Mouse (Mus musculus): ENCODE measurements around the gene Ireb2. TPM values are rescaled to one million over a fixed set of nuclear protein-coding genes. Genes with fewer than 3 reads are reported as not detected.
"Not testable (repeated sequence)": the region's sequence is repeated elsewhere in the genome, so short reads cannot be mapped to it uniquely, and the experiment has no call there.

Ireb2 gene
- total RNA-seq, 2 experiments from 2014 or later = 18.3 to 21.8 TPM

GRCm38 (mm10) chr9:54917010-54917677 lies 53.6 kb downstream of the Ireb2 start, which contains the start of gene Hykk:
Gene Hykk, plus strand, starts transcription at chr9:54917283.
- intact Hi-C loops (cut with DNase I) = loop anchor here (2.0 kb wide), 1 partner anchor 34 kb away; the partner anchor contains the start of genes AY074887 and Psma4
- TF ChIP-seq CTCF (IDR thresholded peaks at IDR 0.05) = no peak
- Histone ChIP-seq H3K27ac (peak within 1 kb of the TSS; percentile 81), H3K4me3 (peak within 1 kb of the TSS; percentile 89)
- DNase-seq = peak; percentile 93

DNA sequence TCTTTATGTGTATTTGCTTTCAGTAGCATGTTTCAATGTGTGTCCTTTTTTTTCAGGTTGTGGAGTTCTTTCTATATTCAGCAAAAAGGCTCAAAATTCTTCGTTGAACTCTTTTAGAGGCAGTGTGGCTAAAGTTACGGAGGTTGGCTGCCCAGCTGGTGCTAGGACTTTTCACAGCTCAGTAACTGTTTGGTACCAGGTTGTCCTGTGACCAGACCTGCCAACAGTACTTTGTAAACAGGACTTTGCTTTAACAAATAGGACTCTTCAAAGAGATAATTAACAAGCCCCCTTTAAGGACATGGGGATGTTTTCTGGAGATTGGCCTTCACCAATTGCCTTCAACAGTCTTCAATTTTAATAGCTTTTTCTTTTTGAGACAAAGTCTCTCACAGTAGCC lies 54.6 kb downstream of the Ireb2 start:
- H3K4me3 ChIP-seq = no peak overlapping the region; the same call in 1 of the 2 replicates
- no peak overlapping the region for H3K27ac ChIP-seq
- no peak for DNase-seq
- intact Hi-C loops (cut with DNase I) = no loop called here
- no peak for TF ChIP-seq CTCF (IDR thresholded peaks at IDR 0.05)

- intact Hi-C loops (cut with DNase I) = no loop called here
- no peak for DNase-seq
- no peak overlapping the region for H3K27ac ChIP-seq
- no peak for TF ChIP-seq CTCF (IDR thresholded peaks at IDR 0.05)
- H3K4me3 ChIP-seq = no peak overlapping the region
These were observed 55.2 kb downstream of the Ireb2 start for GRCm38 (mm10) chr9:54918781-54919180.

DNA sequence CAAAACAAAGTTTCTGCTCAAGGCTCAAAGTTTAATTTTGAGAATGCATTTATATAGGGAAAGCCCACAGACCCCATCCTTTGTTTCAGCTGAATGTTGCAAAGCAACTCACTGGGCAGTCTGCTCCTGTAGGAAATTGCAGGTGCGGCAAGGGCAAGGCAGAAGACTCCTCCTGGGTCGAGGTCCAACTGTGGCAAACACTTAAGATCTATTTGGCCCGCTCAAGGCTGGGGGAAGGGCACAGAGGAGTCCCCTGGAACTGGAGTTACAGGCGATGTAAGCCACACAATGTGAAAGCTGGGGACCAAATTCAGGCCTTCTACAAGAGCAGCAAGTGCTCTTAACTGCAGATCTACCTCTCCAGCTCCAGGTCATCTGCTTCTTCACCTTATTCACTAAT lies 56.4 kb downstream of the Ireb2 start:
- TF ChIP-seq CTCF (IDR thresholded peaks at IDR 0.05) = no peak
- no peak overlapping the region for H3K4me3 ChIP-seq
- H3K27ac ChIP-seq = no peak overlapping the region
- no peak for DNase-seq
- intact Hi-C loops (cut with DNase I) = no loop called here

DNA sequence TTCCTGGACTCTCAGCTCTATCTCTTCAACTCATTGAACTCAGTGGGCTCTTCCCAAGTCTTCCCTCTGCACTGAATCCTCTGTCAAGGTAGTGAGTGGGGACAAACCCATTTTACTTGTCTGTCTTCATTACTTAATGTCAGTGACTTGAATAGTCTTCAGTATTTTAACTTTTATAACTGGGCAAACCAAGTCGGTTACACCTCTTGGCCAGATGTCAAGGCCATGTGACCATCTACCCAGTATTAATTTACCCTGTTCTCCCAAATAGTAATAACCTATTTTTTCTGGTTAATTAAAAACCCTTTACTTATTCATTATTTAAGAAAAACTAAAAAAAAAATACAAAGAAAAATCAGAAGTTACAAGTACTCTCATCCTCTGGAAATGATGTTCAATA lies 67.2 kb downstream of the Ireb2 start:
- H3K4me3 ChIP-seq = no peak overlapping the region
- no peak for TF ChIP-seq CTCF (IDR thresholded peaks at IDR 0.05)
- intact Hi-C loops (cut with DNase I) = no loop called here
- DNase-seq = no peak
- no peak overlapping the region for H3K27ac ChIP-seq

- no peak overlapping the region for H3K27ac ChIP-seq
- no peak overlapping the region for H3K4me3 ChIP-seq
- TF ChIP-seq CTCF (IDR thresholded peaks at IDR 0.05) = peak; percentile 21; the same call in 1 of the 2 replicates
- DNase-seq = no peak
- intact Hi-C loops (cut with DNase I) = no loop called here
These were observed 68.2 kb downstream of the Ireb2 start for GRCm38 (mm10) chr9:54931765-54932164.

GRCm38 (mm10) chr9:54932379-54932778 lies 68.8 kb downstream of the Ireb2 start:
- no peak for DNase-seq
- no peak overlapping the region for H3K27ac ChIP-seq
- intact Hi-C loops (cut with DNase I) = no loop called here
- H3K4me3 ChIP-seq = no peak overlapping the region
- no peak for TF ChIP-seq CTCF (IDR thresholded peaks at IDR 0.05)

GRCm38 (mm10) chr9:54942071-54942470 lies 78.5 kb downstream of the Ireb2 start:
- H3K27ac ChIP-seq = no peak overlapping the region
- no peak for DNase-seq
- no peak for TF ChIP-seq CTCF (IDR thresholded peaks at IDR 0.05)
- no peak overlapping the region for H3K4me3 ChIP-seq
- intact Hi-C loops (cut with DNase I) = no loop called here

DNA sequence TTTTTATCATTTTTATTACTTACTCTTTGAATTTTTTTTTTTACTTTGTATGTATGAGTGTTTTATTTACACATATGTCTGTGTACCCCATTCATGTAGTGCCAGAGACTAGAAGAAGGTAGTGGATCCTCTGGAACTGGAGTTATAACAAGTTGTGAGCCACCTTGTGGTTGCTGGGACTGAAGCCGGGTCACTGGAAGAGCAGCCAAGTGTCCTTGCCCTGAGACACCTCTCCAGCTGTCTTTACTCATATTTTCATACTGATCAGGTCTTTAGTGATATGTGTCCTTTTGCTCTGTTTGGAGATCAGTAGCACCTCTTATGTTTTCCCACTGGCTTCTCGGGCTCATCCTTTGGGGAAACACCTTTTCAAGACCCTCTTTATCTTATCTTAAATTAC lies 80.9 kb downstream of the Ireb2 start:
- H3K4me3 ChIP-seq = no peak overlapping the region
- H3K27ac ChIP-seq = no peak overlapping the region
- peak; percentile 11; the same call in 1 of the 2 replicates for TF ChIP-seq CTCF (IDR thresholded peaks at IDR 0.05)
- intact Hi-C loops (cut with DNase I) = no loop called here
- no peak for DNase-seq

DNA sequence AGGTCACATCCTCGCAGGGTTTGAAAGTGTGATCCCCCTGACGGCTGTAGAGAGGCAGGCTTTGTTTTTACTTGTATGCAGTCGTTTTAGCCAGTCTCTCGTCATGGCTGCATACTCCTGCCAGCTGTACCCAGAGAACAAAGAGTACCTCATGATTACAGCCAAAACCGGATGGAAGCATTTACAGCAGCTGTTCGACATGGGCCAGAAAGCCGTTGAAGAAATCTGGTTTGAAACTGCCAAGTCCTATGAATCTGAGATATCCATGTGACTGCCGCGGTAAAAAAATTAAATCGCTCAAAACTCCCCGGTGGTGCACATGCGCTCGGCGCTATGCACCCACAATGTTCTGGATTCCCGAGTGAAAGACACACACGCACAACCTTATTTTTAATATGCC lies 82.7 kb downstream of the Ireb2 start:
- no peak for TF ChIP-seq CTCF (IDR thresholded peaks at IDR 0.05)
- Histone ChIP-seq H3K4me3 (peak overlapping the region; percentile 54), H3K27ac (no peak overlapping the region)
- intact Hi-C loops (cut with DNase I) = no loop called here
- no peak for DNase-seq

DNA sequence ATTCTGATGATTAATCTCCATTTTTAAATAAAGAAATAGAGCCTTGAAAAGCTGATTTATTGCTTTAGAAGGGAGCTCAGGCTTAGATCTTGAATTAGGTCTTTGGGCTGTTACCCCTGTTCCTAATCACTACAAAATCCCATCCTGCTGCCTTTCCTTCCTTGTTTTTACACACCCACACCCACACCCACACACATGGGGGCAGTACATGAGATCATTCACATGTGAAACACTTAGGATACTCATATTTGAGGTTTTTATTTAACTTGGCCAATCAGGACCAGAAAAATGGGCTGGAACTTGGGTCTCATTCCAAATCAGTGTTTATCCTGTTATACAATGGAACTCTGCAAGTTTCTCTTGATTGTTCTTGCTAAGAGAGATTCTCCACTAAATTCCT lies 85.9 kb downstream of the Ireb2 start:
- Histone ChIP-seq H3K27ac (peak overlapping the region; percentile 93), H3K4me3 (no peak overlapping the region)
- peak; percentile 57 for DNase-seq
- no peak for TF ChIP-seq CTCF (IDR thresholded peaks at IDR 0.05)
- intact Hi-C loops (cut with DNase I) = no loop called here

DNA sequence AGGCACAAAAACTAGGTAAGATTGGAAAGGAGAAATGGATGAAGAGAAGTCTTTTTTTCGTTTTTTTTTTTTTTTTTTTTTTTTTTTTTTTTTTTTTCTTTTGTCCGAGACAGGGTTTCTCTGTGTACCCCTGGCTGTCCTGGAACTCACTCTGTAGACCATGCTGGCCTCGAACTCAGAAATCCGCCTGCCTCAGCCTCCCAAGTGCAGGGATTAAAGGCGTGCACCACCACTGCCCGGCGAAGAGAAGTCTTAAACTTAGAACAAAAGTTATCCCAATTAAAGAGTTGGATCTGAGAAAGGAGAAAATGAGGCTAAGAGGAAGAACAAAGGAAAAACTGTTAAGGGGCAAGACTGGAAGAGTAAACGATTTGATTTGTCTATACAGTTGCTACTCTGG lies 86.6 kb downstream of the Ireb2 start:
- intact Hi-C loops (cut with DNase I) = loop anchor here (2.0 to 5.0 kb wide), 3 partner anchors 33 to 218 kb away; partner anchors contain the start of genes Hykk, Ireb2 and Wdr61
- H3K4me3 ChIP-seq = peak overlapping the region; percentile 98
- not testable (repeated sequence) for DNase-seq
- peak overlapping the region; percentile 93 for H3K27ac ChIP-seq

GRCm38 (mm10) chr9:54950575-54951321 lies 87.2 kb downstream of the Ireb2 start, which contains the start of the genes Psma4 and AY074887:
Gene Psma4, plus strand, starts transcription at chr9:54950790.
Gene AY074887, minus strand, starts transcription at chr9:54950998.
- peak; percentile 96 for DNase-seq
- Histone ChIP-seq H3K27ac (peak within 1 kb of the TSS; percentile 93), H3K4me3 (peak within 1 kb of the TSS; percentile 98)
- TF ChIP-seq CTCF (IDR thresholded peaks at IDR 0.05) = no peak
- intact Hi-C loops (cut with DNase I) = loop anchor here (2.0 to 5.0 kb wide), 3 partner anchors 34 to 218 kb away; partner anchors contain the start of genes Hykk, Ireb2 and Wdr61
